Mouse (Mus musculus): ENCODE data around the gene Oxct2b.

GRCm38 (mm10) chr4:123083323-123083902, 32.7 kb upstream of the Oxct2b start:
- TF ChIP-seq GATA1 (IDR thresholded peaks at IDR 0.05; ENCODE audit: borderline replicate concordance, low read length) (no peak), CTCF (IDR thresholded peaks at IDR 0.05; ENCODE audit: low read depth, low read length) (no peak), POLR2AphosphoS5 (IDR thresholded peaks at IDR 0.05; ENCODE audit: insufficient replicate concordance, low read depth, low read length) (no peak), TAL1 (conservative IDR thresholded peaks at IDR 0.05; ENCODE audit: low read depth, low read length) (no peak)
